11 mouse cellular contexts compared by ENCODE assay signal in genomic region chr5:140206726-140207703, GRCm38 (mm10).
A peak's percentile ranks its signal among the peaks of the same experiment; 100 is the strongest.
DNase-seq lines count a peak whose midpoint lies in the region; ATAC-seq and TF ChIP-seq lines count a peak whose summit lies in the region.
"Had no signal": no experiment of that assay in that cellular context is flagged by ENCODE, and none has a peak within 500 bp of the region (broad histone marks: within the 10 kb centered on the region; RNA-seq: fewer than 3 reads in every experiment).

No protein-coding gene starts in this region.

- H3K27ac ChIP-seq in lung, embryonic 16.5 days (ENCODE audit: low read length) = no peak overlapping the region
- no peak overlapping the region for H3K27ac ChIP-seq in cerebellum, adult 2 months (ENCODE audit: insufficient read depth, low read length)
- H3K27ac ChIP-seq: embryonic facial prominence, embryonic 13.5 days; hindbrain, embryonic 14.5 days; midbrain, embryonic 12.5 days had no signal

- peak; percentile 59 for DNase-seq in adrenal gland, adult 2 months
- no peak for DNase-seq in adrenal gland, postnatal 25 days
- DNase-seq in heart, postnatal 25 days (ENCODE audit: low spot score) = peak; percentile 22
- DNase-seq in cerebellum, adult 11-12 months = no peak
- DNase-seq in cerebellum, adult 11 months = no peak
- no peak for DNase-seq in cerebellum, adult 2 months

- no peaks in the 10 kb centered on the region for H3K9me3 ChIP-seq in lung, embryonic 16.5 days (ENCODE audit: control insufficient read depth, low read length)
- H3K9me3 ChIP-seq: embryonic facial prominence, embryonic 13.5 days; midbrain, embryonic 12.5 days had no signal

- no peaks in the 10 kb centered on the region for H3K27me3 ChIP-seq in lung, embryonic 16.5 days (ENCODE audit: control insufficient read depth, insufficient read depth, low read depth, low read length)
- no peaks in the 10 kb centered on the region for H3K27me3 ChIP-seq in cerebellum, adult 2 months (ENCODE audit: control insufficient read depth, insufficient read depth, low read length)
- H3K27me3 ChIP-seq: embryonic facial prominence, embryonic 13.5 days; midbrain, embryonic 12.5 days had no signal

- H3K36me3 ChIP-seq in lung, embryonic 16.5 days (ENCODE audit: control insufficient read depth, insufficient read depth, low read length) = no peaks in the 10 kb centered on the region
- H3K36me3 ChIP-seq: midbrain, embryonic 12.5 days had no signal

- no peak overlapping the region for H3K9ac ChIP-seq in lung, embryonic 16.5 days (ENCODE audit: low read length)
- H3K9ac ChIP-seq: embryonic facial prominence, embryonic 13.5 days; hindbrain, embryonic 14.5 days; midbrain, embryonic 12.5 days had no signal

- no peak for TF ChIP-seq POLR2A in cerebellum, adult 2 months (IDR thresholded peaks at IDR 0.05; ENCODE audit: borderline replicate concordance, insufficient read depth, low read length)

- peaks cover 12% of the 10 kb centered on the region for H3K4me1 ChIP-seq in lung, embryonic 16.5 days (replicated peaks; ENCODE audit: control insufficient read depth, insufficient read depth, low read length)
- 0 out of 2 replicates have a peak, but pooled peaks cover 6% of the 10 kb centered on the region for H3K4me1 ChIP-seq in cerebellum, adult 2 months (ENCODE audit: control insufficient read depth, insufficient read depth, low read length)

- H3K4me3 ChIP-seq in lung, embryonic 16.5 days (ENCODE audit: low read length) = no peak overlapping the region
- H3K4me3 ChIP-seq in cerebellum, adult 2 months (replicated peaks; ENCODE audit: insufficient read depth, low read depth, low read length) = no peak overlapping the region
- H3K4me3 ChIP-seq: embryonic facial prominence, embryonic 13.5 days; midbrain, embryonic 12.5 days had no signal

- 71% methylated on average over 19 of the region's 19 CpGs for WGBS in lung, embryonic 16.5 days
- 85% methylated on average over 19 of the region's 19 CpGs for WGBS in cerebellum, adult 2 months

- intact Hi-C loops in heart, postnatal 25 days (cut with DNase I) = no loop called here

- peak; percentile 29 for ATAC-seq in CD4-positive, CD25-positive, alpha-beta regulatory T cell, adult 4 months
- ATAC-seq in lung, embryonic 16.5 days (ENCODE audit: low read depth) = 0 out of 2 replicates have a peak, but pooled peaks have one; percentile 37

- H3K4me2 ChIP-seq in lung, embryonic 16.5 days (ENCODE audit: low read depth, low read length) = no peak overlapping the region
- H3K4me2 ChIP-seq: embryonic facial prominence, embryonic 13.5 days; hindbrain, embryonic 14.5 days; midbrain, embryonic 12.5 days had no signal

- TF ChIP-seq CTCF in cerebellum, adult 2 months (IDR thresholded peaks at IDR 0.05; ENCODE audit: borderline replicate concordance, insufficient read depth, low read depth, low read length) = no peak

Comparison
In these comparisons a context has a peak if more than half of its experiments do, and no peak if none do; other contexts are left out.
1. DNase-seq: peak in adrenal gland, adult 2 months (single experiment) and heart, postnatal 25 days (single experiment); none in adrenal gland, postnatal 25 days (single experiment), cerebellum, adult 11-12 months (single experiment), cerebellum, adult 11 months (single experiment) and cerebellum, adult 2 months (0 of 2).